Comparison of ENCODE assay signal across 8 mouse cellular contexts in the genomic region with DNA sequence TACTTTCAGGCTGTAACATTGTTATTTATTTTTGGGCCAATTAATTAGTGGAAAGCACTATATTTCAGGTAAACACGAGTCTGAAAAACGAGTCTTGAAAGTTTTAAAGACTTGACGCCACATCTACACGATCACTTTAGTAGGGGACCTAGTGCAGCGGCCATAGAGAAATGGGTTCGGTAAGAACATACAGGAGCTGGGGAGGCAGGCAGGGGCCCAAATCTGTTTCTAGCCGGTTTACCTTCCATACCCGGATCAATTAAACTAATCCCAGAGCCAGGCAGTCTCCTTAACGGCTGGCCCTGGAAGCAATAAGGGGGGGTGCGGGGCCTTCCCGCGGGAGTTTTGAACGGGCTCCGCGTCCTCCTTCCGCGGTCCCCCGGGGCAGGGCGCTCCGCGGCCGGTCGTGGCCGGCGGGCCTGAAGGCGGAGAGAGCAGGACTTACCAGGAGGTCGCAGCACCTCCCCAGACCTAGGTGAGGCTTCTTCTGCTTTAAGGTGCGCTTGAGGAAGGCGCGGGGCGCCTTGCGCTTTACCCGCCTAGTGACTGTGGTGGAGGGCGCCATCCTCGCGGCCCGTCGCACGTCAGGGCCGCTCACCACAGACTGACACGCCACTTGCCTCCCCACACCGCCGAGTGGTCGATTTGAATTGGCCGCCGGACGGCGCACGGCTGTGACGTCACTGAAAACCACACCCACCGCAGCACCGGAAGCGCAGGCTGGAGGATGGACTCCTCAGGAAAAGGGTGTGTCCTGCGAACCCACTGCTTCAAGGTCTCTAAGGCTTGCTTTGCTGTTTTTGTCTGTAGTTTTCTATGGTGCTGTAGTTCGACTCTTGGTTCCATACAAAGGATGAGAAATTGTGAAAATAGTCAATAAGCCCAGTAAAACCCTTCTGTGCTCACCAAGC. TPM values are rescaled to one million over a fixed set of nuclear protein-coding genes. Genes with fewer than 3 reads are reported as not detected.
DNase-seq lines count a peak whose midpoint lies in the region; ATAC-seq lines count a peak whose summit lies in the region.

A gene (minus strand): TSS at position 645 of the 911 bp plus-strand sequence.

- H3K9me3 ChIP-seq in hindbrain, embryonic 11.5 days (ENCODE audit: control insufficient read depth, low read length): no peaks in the 10 kb centered on the region

- peak; percentile 100 for ATAC-seq in hindbrain, embryonic 11.5 days (ENCODE audit: low FRiP score)

- no peak within 1 kb of the TSS for H3K27ac ChIP-seq in hindbrain, embryonic 11.5 days (ENCODE audit: low read depth, low read length)

- H3K36me3 ChIP-seq in hindbrain, embryonic 11.5 days (ENCODE audit: control insufficient read depth, insufficient read depth, low read length): no peaks in the 10 kb centered on the region

- peak within 1 kb of the TSS; percentile 74 for H3K4me3 ChIP-seq in hindbrain, embryonic 11.5 days (ENCODE audit: low read depth, low read length)

- H3K4me2 ChIP-seq in hindbrain, embryonic 11.5 days (replicated peaks; ENCODE audit: low read depth, low read length): peak within 1 kb of the TSS; percentile 73

- 1% methylated on average over 50 of the region's 55 CpGs for WGBS in hindbrain, embryonic 11.5 days

- H3K27me3 ChIP-seq in hindbrain, embryonic 11.5 days (ENCODE audit: control insufficient read depth, insufficient read depth, low read length): no peaks in the 10 kb centered on the region

- no peaks in the 10 kb centered on the region for H3K4me1 ChIP-seq in hindbrain, embryonic 11.5 days (replicated peaks; ENCODE audit: control insufficient read depth, insufficient read depth, low read length)

- peak; percentile 99 for DNase-seq in MN1 (ENCODE audit: low spot score)
- DNase-seq in cerebellum, adult 9-10 months: peak; percentile 69
- DNase-seq in frontal cortex, adult 2 months (ENCODE audit: extremely low spot score in 1 of 2, low spot score in 1 of 2): peak; percentile 63 to 86
- DNase-seq in hindbrain, embryonic 11.5 days (ENCODE audit: low spot score): peak; percentile 94
- peak; percentile 90 for DNase-seq in layer of hippocampus, postnatal 10 days (ENCODE audit: low spot score in 2 of 2)
- peak; percentile 93 for DNase-seq in lung, postnatal 10 days
- peak; percentile 89 for DNase-seq in ovary, postnatal 36 days (ENCODE audit: low spot score)
- DNase-seq in thymus, postnatal 25 days: peak; percentile 93

- H3K9ac ChIP-seq in hindbrain, embryonic 11.5 days (ENCODE audit: low read depth, low read length): peak within 1 kb of the TSS; percentile 71

RNA-seq across cellular contexts. Expression of the gene that starts here (rescaled TPM):
- 4.8 TPM in 2 replicates for polyA plus RNA-seq in frontal cortex, adult 2 months (2012; rRNA removed)
- polyA plus RNA-seq in hindbrain, embryonic 11.5 days (2014; fragmentation: Nextera tagmentation; extraction: Ambion mirVana): 46.2 and 49.9 TPM in 2 replicates
- total RNA-seq in layer of hippocampus, postnatal 10 days (2021): 1 to 10 TPM; 4.0 to 4.5 TPM
